Mouse (Mus musculus) liver, embryonic 11.5 days (tissue): ENCODE data around the gene Sacs. TPM values are rescaled to one million over a fixed set of nuclear protein-coding genes. Genes with fewer than 3 reads are reported as not detected.

ENCODE experiments used
- ATAC-seq: fragments of 200-750 bp; cut with Nextera tagmentation; replicated peaks from 2 replicates; pipeline ENCODE4 v1.8.0; 2017; ENCODE audit warnings: moderate number of reproducible peaks, mild to moderate bottlenecking, moderate TSS enrichment, moderate library complexity; ENCODE audit not compliant: low FRiP score
- DNase-seq: peaks from one replicate; pipeline ENCODE4 v3.0.0-alpha.2; 2017; ENCODE audit warnings: low spot score
- H3K27ac ChIP-seq: fragments of 300-500 bp; sonication (generic); 2 replicates; pipeline ENCODE4 v1.5.1; 2014; ENCODE audit warnings: mild to moderate bottlenecking, low read depth, low read length, control low read depth
- H3K27me3 ChIP-seq: fragments of 300-500 bp; sonication (generic); replicated peaks from 2 replicates; pipeline ENCODE4 v1.6.1; 2014; ENCODE audit warnings: low read length, mixed read lengths; ENCODE audit not compliant: control insufficient read depth, insufficient read depth
- H3K36me3 ChIP-seq: fragments of 300-500 bp; sonication (generic); 2 replicates; pipeline ENCODE4 v1.6.1; 2014; ENCODE audit warnings: mild to moderate bottlenecking, low read length, moderate library complexity, mixed read lengths; ENCODE audit not compliant: control insufficient read depth, insufficient read depth
- H3K4me1 ChIP-seq: fragments of 300-500 bp; sonication (generic); replicated peaks from 2 replicates; pipeline ENCODE4 v1.6.1; 2014; ENCODE audit warnings: low read length, mixed read lengths; ENCODE audit not compliant: control insufficient read depth, insufficient read depth
- H3K4me2 ChIP-seq: fragments of 300-500 bp; sonication (generic); 2 replicates; pipeline ENCODE4 v1.6.1; 2014; ENCODE audit warnings: mild to moderate bottlenecking, control low read depth, moderate library complexity
- H3K4me3 ChIP-seq: fragments of 300-500 bp; sonication (generic); 2 replicates; pipeline ENCODE4 v1.5.1; 2014; ENCODE audit warnings: low read depth, low read length, control low read depth
- H3K9ac ChIP-seq: fragments of 300-500 bp; sonication (generic); 2 replicates; pipeline ENCODE4 v1.6.1; 2014; ENCODE audit warnings: low read depth, low read length, control low read depth
- H3K9me3 ChIP-seq: fragments of 300-500 bp; sonication (generic); 2 replicates; pipeline ENCODE4 v1.6.1; 2016; ENCODE audit warnings: low read length, inconsistent platforms, mixed read lengths; ENCODE audit not compliant: control insufficient read depth
- WGBS: fragments of 180-500 bp; shearing (Covaris S2); extraction: QIAGEN DNeasy Blood & Tissue Kit; methylation state at CpG from one replicate; pipeline ENCODE4 v1.1.7; 2014; 5-methylcytosine and 5-hydroxymethylcytosine counted together
- polyA plus RNA-seq: library from polyadenylated mRNA; unstranded; fragments of >200 nt; fragmentation: Nextera tagmentation; extraction: Ambion mirVana; gene quantifications from 2 replicates; pipeline ENCODE4 v1.2.1, GENCODE M21; 2014

Gene Sacs
- 3.4 and 3.5 TPM in 2 replicates for polyA plus RNA-seq

- Histone ChIP-seq H3K36me3 (no peaks in the 10 kb centered on the region), H3K4me3 (peak within 1 kb of the TSS; percentile 37), H3K9me3 (no peaks in the 10 kb centered on the region), H3K27me3 (peaks cover 22% of the 10 kb centered on the region), H3K9ac (no peak within 1 kb of the TSS), H3K4me1 (no peaks in the 10 kb centered on the region), H3K27ac (no peak within 1 kb of the TSS), H3K4me2 (peak within 1 kb of the TSS; percentile 62)
- WGBS: 11% methylated on average over 23 of the region's 23 CpGs
- no peak for ATAC-seq
- DNase-seq: no peak
Measured at GRCm38 (mm10) chr14:61137994-61138726, at the start of gene Sacs. TSS of gene Sacs (plus strand) at chr14:61138457.

GRCm38 (mm10) chr14:61090955-61091354 is 47.3 kb upstream of the Sacs start:
- DNase-seq: no peak
- no peak overlapping the region for H3K4me3 ChIP-seq
- H3K4me1 ChIP-seq: no peaks in the 10 kb centered on the region
- no peaks in the 10 kb centered on the region for H3K27me3 ChIP-seq
- no peaks in the 10 kb centered on the region for H3K36me3 ChIP-seq
- WGBS: 71% methylated on average over 5 of the region's 5 CpGs
- no peak overlapping the region for H3K4me2 ChIP-seq
- no peak overlapping the region for H3K9ac ChIP-seq
- no peak overlapping the region for H3K27ac ChIP-seq
- H3K9me3 ChIP-seq: no peaks in the 10 kb centered on the region
- ATAC-seq: no peak

- DNase-seq (no peak), ATAC-seq (no peak)
- no peak overlapping the region for H3K4me3 ChIP-seq
- no peaks in the 10 kb centered on the region for H3K27me3 ChIP-seq
- H3K4me2 ChIP-seq: no peak overlapping the region
- no peak overlapping the region for H3K9ac ChIP-seq
- WGBS: 75% methylated on average over 3 of the region's 3 CpGs
- no peak overlapping the region for H3K27ac ChIP-seq
- no peaks in the 10 kb centered on the region for H3K4me1 ChIP-seq
- no peaks in the 10 kb centered on the region for H3K36me3 ChIP-seq
- H3K9me3 ChIP-seq: no peaks in the 10 kb centered on the region
Measured at GRCm38 (mm10) chr14:61092073-61092472, 46.2 kb upstream of the Sacs start.

GRCm38 (mm10) chr14:61097974-61098625 is 40.2 kb upstream of the Sacs start:
- ATAC-seq (no peak), DNase-seq (no peak)
- Histone ChIP-seq H3K4me2 (no peak overlapping the region), H3K27ac (no peak overlapping the region), H3K9me3 (no peaks in the 10 kb centered on the region), H3K27me3 (no peaks in the 10 kb centered on the region), H3K9ac (no peak overlapping the region), H3K4me3 (no peak overlapping the region), H3K4me1 (no peaks in the 10 kb centered on the region), H3K36me3 (no peaks in the 10 kb centered on the region)
- WGBS: 75% methylated on average over 12 of the region's 12 CpGs

- Histone ChIP-seq H3K27ac (no peak overlapping the region), H3K4me3 (no peak overlapping the region), H3K27me3 (no peaks in the 10 kb centered on the region), H3K9me3 (no peaks in the 10 kb centered on the region), H3K36me3 (no peaks in the 10 kb centered on the region), H3K9ac (no peak overlapping the region), H3K4me2 (no peak overlapping the region), H3K4me1 (no peaks in the 10 kb centered on the region)
- no peak for DNase-seq
- no peak for ATAC-seq
- WGBS: 81% methylated on average over 6 of the region's 6 CpGs
Measured at GRCm38 (mm10) chr14:61100736-61101135, 37.5 kb upstream of the Sacs start.

- no peak overlapping the region for H3K4me2 ChIP-seq
- H3K9ac ChIP-seq: no peak overlapping the region
- no peaks in the 10 kb centered on the region for H3K4me1 ChIP-seq
- DNase-seq: no peak
- ATAC-seq: no peak
- H3K27me3 ChIP-seq: no peaks in the 10 kb centered on the region
- no peaks in the 10 kb centered on the region for H3K36me3 ChIP-seq
- H3K4me3 ChIP-seq: no peak overlapping the region
- 83% methylated on average over 8 of the region's 8 CpGs for WGBS
- H3K9me3 ChIP-seq: no peaks in the 10 kb centered on the region
- H3K27ac ChIP-seq: no peak overlapping the region
Measured at GRCm38 (mm10) chr14:61106404-61106803, 31.9 kb upstream of the Sacs start.

GRCm38 (mm10) chr14:61108625-61109024 is 29.6 kb upstream of the Sacs start:
- Histone ChIP-seq H3K4me3 (no peak overlapping the region), H3K27ac (no peak overlapping the region), H3K27me3 (no peaks in the 10 kb centered on the region), H3K4me2 (no peak overlapping the region), H3K9me3 (no peaks in the 10 kb centered on the region), H3K36me3 (no peaks in the 10 kb centered on the region), H3K9ac (no peak overlapping the region), H3K4me1 (no peaks in the 10 kb centered on the region)
- 78% methylated on average over 2 of the region's 2 CpGs for WGBS
- DNase-seq (no peak), ATAC-seq (no peak)

GRCm38 (mm10) chr14:61112404-61112803 is 25.9 kb upstream of the Sacs start:
- H3K9ac ChIP-seq: no peak overlapping the region
- H3K36me3 ChIP-seq: no peaks in the 10 kb centered on the region
- H3K27me3 ChIP-seq: no peaks in the 10 kb centered on the region
- no peaks in the 10 kb centered on the region for H3K4me1 ChIP-seq
- no peak for ATAC-seq
- H3K9me3 ChIP-seq: no peaks in the 10 kb centered on the region
- no peak overlapping the region for H3K4me3 ChIP-seq
- peak; percentile 58 for DNase-seq
- H3K4me2 ChIP-seq: no peak overlapping the region
- 6% methylated on average over 11 of the region's 11 CpGs for WGBS
- H3K27ac ChIP-seq: no peak overlapping the region

GRCm38 (mm10) chr14:61124755-61125154 is 13.5 kb upstream of the Sacs start:
- Histone ChIP-seq H3K4me1 (no peaks in the 10 kb centered on the region), H3K36me3 (no peaks in the 10 kb centered on the region), H3K27me3 (no peaks in the 10 kb centered on the region), H3K9me3 (no peaks in the 10 kb centered on the region), H3K9ac (no peak overlapping the region), H3K4me3 (no peak overlapping the region), H3K27ac (no peak overlapping the region), H3K4me2 (no peak overlapping the region)
- ATAC-seq: no peak
- DNase-seq: no peak
- WGBS: 71% methylated on average over 5 of the region's 5 CpGs
